Mouse (Mus musculus) heart, adult 2 months (tissue): ENCODE results near the gene Rflna. TPM values are rescaled to one million over a fixed set of nuclear protein-coding genes. Genes with fewer than 3 reads are reported as not detected.

ENCODE experiments used
- DNase-seq, 2 experiments: peaks; one replicate each; pipeline ENCODE4 v3.0.0; 2021
- H3K27ac ChIP-seq: fragments of 200-600 bp; 2 replicates; pipeline ENCODE4 v1.8.1; 2022
- H3K27me3 ChIP-seq: fragments of 200-500 bp; 2 replicates; pipeline ENCODE4 v1.6.1; 2012; ENCODE audit warnings: mild to moderate bottlenecking, low read length, inconsistent platforms, mixed read lengths; ENCODE audit not compliant: control insufficient read depth, insufficient read depth
- H3K36me3 ChIP-seq: fragments of 200-500 bp; 2 replicates; pipeline ENCODE4 v1.6.1; 2012; ENCODE audit warnings: low read length, inconsistent platforms; ENCODE audit not compliant: control insufficient read depth, insufficient read depth
- H3K4me1 ChIP-seq: fragments of 200-500 bp; 2 replicates; pipeline ENCODE4 v1.6.1; 2011; ENCODE audit warnings: low read length; ENCODE audit not compliant: control insufficient read depth, insufficient read depth
- H3K4me3 ChIP-seq: fragments of 200-600 bp; 2 replicates; pipeline ENCODE4 v1.8.1; 2022
- H3K79me2 ChIP-seq: fragments of 200-500 bp; replicated peaks from 2 replicates; pipeline ENCODE4 v1.6.1; 2012; ENCODE audit warnings: mild to moderate bottlenecking, inconsistent platforms, low read length, moderate library complexity, mixed read lengths; ENCODE audit not compliant: control insufficient read depth, insufficient read depth
- H3K9ac ChIP-seq: fragments of 200-500 bp; 2 replicates; pipeline ENCODE4 v1.6.1; 2012; ENCODE audit warnings: low read depth, mild to moderate bottlenecking, control low read depth, inconsistent platforms, low read length, mixed read lengths
- CTCF ChIP-seq: fragments of 200-600 bp; IDR thresholded peaks from 2 replicates; pipeline ENCODE4 v1.8.1; 2022; ENCODE audit warnings: antibody characterized with exemption, mild to moderate bottlenecking, moderate library complexity
- EP300 ChIP-seq: fragments of 200-500 bp; IDR thresholded peaks from 2 replicates; pipeline ENCODE4 v1.6.1; 2011; ENCODE audit warnings: low read depth, low read length, control low read depth; ENCODE audit not compliant: insufficient read depth
- POLR2A ChIP-seq: fragments of 200-500 bp; IDR thresholded peaks from 2 replicates; pipeline ENCODE4 v1.6.1; 2011; ENCODE audit warnings: mild to moderate bottlenecking, low read depth, low read length, control low read depth; ENCODE audit not compliant: insufficient read depth
- WGBS: fragments of 180-500 bp; shearing (Covaris S2); methylation state at CpG from one replicate; pipeline ENCODE4 v1.1.7; 2018; 5-methylcytosine and 5-hydroxymethylcytosine counted together
- intact Hi-C: fragments of 180-260 bp; cut with DNase I; formaldehyde crosslinking; loops from one replicate; pipeline ENCODE4 v1.15.1; 2025
- polyA plus RNA-seq: library from polyadenylated mRNA; depleted of rRNA; stranded (reverse); fragments of >200 nt; gene quantifications from 2 replicates; pipeline ENCODE4 v1.2.3, GENCODE M21; 2012
- total RNA-seq, 2 experiments: library from RNA; stranded (reverse); gene quantifications; 2 replicates each; pipeline ENCODE4 v1.2.3; 2021

Rflna gene
- total and polyA plus RNA-seq, 3 experiments: 0.13 to 0.78 (median 0.39) TPM

- Histone ChIP-seq H3K4me3 (no peak overlapping the region), H3K27me3 (no peaks in the 10 kb centered on the region), H3K4me1 (peaks cover 36% of the 10 kb centered on the region), H3K27ac (peak overlapping the region; percentile 77), H3K79me2 (no peaks in the 10 kb centered on the region; the same call in 1 of the 2 replicates), H3K36me3 (no peaks in the 10 kb centered on the region), H3K9ac (no peak overlapping the region)
- TF ChIP-seq POLR2A (no peak), EP300 (no peak), CTCF (no peak)
- intact Hi-C loops: no loop called here
- 28% methylated on average over 10 of the region's 10 CpGs for WGBS
- peak in 1 of 2 experiments; percentile 40 for DNase-seq
Measured at GRCm38 (mm10) chr5:125052237-125052602, 49.2 kb downstream of the Rflna start.

GRCm38 (mm10) chr5:125052603-125053488, 49.8 kb downstream of the Rflna start:
- Histone ChIP-seq H3K36me3 (no peaks in the 10 kb centered on the region), H3K4me1 (peaks cover 36% of the 10 kb centered on the region), H3K9ac (no peak overlapping the region), H3K79me2 (no peaks in the 10 kb centered on the region; the same call in 1 of the 2 replicates), H3K27me3 (no peaks in the 10 kb centered on the region), H3K4me3 (no peak overlapping the region), H3K27ac (peak overlapping the region; percentile 77)
- peak; percentile 77 to 85 for DNase-seq
- peak; percentile 88 for TF ChIP-seq EP300
- TF ChIP-seq CTCF: no peak
- TF ChIP-seq POLR2A: no peak
- intact Hi-C loops: no loop called here
- WGBS: 32% methylated on average over 23 of the region's 23 CpGs

- 69% methylated on average over 7 of the region's 7 CpGs for WGBS
- Histone ChIP-seq H3K4me1 (peaks cover 36% of the 10 kb centered on the region), H3K4me3 (no peak overlapping the region), H3K36me3 (no peaks in the 10 kb centered on the region), H3K79me2 (no peaks in the 10 kb centered on the region; the same call in 1 of the 2 replicates), H3K27me3 (no peaks in the 10 kb centered on the region), H3K27ac (peak overlapping the region; percentile 77), H3K9ac (no peak overlapping the region)
- no peak for TF ChIP-seq EP300
- no peak for TF ChIP-seq CTCF
- no peak for TF ChIP-seq POLR2A
- DNase-seq: no peak
- intact Hi-C loops: no loop called here
Measured at GRCm38 (mm10) chr5:125053661-125054060, 50.6 kb downstream of the Rflna start.

- no peaks in the 10 kb centered on the region; the same call in 1 of the 2 replicates for H3K79me2 ChIP-seq
- WGBS: 69% methylated on average over 8 of the region's 8 CpGs
- no peaks in the 10 kb centered on the region for H3K36me3 ChIP-seq
- peaks cover 41% of the 10 kb centered on the region for H3K4me1 ChIP-seq
- H3K9ac ChIP-seq: peak overlapping the region; percentile 9; the same call in 1 of the 2 replicates
- peak overlapping the region; percentile 88; the same call in 1 of the 2 replicates for H3K27ac ChIP-seq
- DNase-seq: no peak
- H3K27me3 ChIP-seq: no peaks in the 10 kb centered on the region
- intact Hi-C loops: loop anchor here (5.0 kb wide), 1 partner anchor 211 kb away; no protein-coding TSS in a partner anchor
- no peak for TF ChIP-seq CTCF
- no peak for TF ChIP-seq POLR2A
- TF ChIP-seq EP300: no peak
- no peak overlapping the region for H3K4me3 ChIP-seq
Measured at GRCm38 (mm10) chr5:125055901-125056300, 52.9 kb downstream of the Rflna start.

GRCm38 (mm10) chr5:125056331-125056695, 53.3 kb downstream of the Rflna start:
- Histone ChIP-seq H3K4me1 (peaks cover 38% of the 10 kb centered on the region), H3K9ac (peak overlapping the region; percentile 9; the same call in 1 of the 2 replicates), H3K36me3 (no peaks in the 10 kb centered on the region), H3K79me2 (no peaks in the 10 kb centered on the region; the same call in 1 of the 2 replicates), H3K27ac (peak overlapping the region; percentile 88), H3K4me3 (peak overlapping the region; percentile 1; the same call in 1 of the 2 replicates), H3K27me3 (no peaks in the 10 kb centered on the region)
- no peak for TF ChIP-seq CTCF
- TF ChIP-seq EP300: no peak
- no peak for TF ChIP-seq POLR2A
- 42% methylated on average over 6 of the region's 6 CpGs for WGBS
- intact Hi-C loops: loop anchor here (5.0 kb wide), 1 partner anchor 211 kb away; no protein-coding TSS in a partner anchor
- DNase-seq: no peak
